Mouse (Mus musculus) kidney, adult 8-10 months (tissue): Measurements from ENCODE around the gene Crebl2.

Experiments
- DNase-seq, 2 experiments: peaks; one replicate each; pipeline ENCODE4 v3.0.0; 2022

The Crebl2 gene

DNA sequence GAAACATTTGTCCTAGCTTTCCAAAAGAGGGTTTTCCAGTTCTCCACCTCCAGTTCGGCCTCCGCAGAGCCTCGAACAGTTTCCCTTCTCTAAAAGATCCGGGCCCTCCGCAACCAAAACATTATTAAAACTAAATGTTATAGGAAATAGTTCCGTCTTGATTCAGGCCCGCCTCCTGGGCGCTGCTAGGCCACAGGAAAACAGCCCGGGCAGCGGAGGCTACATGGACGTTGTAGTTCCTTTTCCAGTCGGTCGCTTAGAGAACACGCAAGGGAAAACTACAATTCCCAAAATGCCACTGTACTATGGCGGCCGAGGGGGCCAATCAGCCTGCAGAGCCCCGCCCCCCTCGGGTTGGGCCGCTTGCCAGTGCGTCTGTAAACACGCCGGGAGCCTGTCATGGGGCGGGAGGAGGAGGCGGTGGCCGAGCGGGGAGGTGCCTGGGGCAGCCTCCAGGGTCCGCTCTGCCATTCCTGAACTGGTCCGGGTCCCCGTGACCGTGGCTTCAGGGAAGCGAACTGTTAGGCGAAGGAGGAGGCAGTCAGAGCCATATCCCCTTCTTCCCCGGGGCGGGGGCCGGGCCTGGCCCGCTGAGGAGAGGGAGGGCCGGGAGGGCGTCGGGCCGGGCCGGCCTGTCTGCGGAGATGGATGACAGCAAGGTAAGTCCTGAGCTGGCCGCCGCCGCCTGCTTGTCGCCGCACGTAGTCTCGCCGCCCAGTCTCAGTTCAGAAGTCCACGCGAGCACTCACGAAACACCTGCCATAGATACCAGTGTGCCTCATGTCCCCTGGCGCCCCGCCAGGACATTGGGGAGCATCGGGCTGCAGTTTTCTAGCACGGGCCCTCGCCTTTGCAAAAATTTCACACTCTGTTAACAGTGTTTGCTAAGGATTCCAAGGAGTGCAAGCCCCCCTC lies at the start of gene Crebl2:
Gene Crebl2, plus strand, starts transcription at position 369 of the 915 bp plus-strand sequence.
- peak; percentile 99 to 100 for DNase-seq

DNA sequence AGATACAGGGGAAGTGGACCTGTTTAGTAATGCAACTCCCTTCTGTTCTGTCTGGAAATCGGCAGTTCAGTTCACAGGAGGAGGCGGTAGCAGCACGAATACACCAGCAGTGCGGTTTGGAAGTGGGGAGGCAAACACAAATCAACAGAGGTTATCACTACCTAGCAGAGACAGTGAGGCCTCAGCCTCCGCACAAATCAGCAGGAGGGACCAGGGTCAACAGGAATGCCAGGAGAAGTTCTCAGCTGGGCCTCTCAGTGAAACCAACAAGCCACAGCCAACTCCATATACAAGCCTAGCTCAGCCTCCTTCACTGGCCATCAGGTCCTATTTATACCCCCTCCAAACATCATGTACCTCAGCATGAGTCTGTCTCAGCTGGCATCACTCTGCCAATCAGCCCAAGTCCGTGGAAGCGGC lies 48.5 kb upstream of the Crebl2 start:
- DNase-seq: no peak

DNA sequence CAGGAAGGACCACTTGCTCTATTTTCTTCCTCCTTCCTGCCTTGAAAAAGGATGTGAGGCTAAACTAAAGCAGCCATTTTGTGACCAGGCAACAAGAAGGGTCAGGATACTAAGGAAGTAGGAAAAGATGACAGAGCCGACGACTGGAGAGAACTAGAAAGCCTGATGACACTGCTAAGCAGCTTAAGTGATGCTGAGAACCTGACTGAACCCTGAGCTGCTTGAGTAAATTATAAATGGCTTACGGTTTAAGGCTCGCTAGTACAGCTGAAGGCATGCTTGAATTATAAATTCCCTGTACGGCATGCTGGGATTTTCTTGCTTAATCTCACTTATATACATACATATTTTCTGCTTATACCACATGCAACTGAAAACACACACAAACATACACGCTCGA lies 47.1 kb upstream of the Crebl2 start:
- DNase-seq: no peak

- no peak for DNase-seq
These were observed 43.5 kb upstream of the Crebl2 start for GRCm38 (mm10) chr6:134786426-134786825.

DNA sequence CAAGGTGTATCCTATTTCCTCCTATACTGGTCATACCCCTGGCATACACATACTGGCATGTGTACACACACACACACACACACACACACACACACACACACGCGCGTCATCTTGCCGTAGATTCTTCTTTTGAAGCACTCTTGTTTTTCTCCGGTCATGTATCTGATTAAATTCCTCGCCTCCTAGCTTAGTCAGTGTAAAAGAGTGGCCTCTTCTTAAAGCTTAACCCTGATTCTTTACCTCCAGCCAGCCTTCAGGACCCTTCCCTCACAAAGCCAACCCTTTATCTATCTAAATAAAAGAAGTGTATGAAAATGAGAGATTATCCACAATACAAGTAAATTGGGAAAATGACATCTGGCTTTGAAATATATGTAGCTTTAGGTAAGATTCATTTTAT lies 40.9 kb upstream of the Crebl2 start:
- DNase-seq: no peak

DNA sequence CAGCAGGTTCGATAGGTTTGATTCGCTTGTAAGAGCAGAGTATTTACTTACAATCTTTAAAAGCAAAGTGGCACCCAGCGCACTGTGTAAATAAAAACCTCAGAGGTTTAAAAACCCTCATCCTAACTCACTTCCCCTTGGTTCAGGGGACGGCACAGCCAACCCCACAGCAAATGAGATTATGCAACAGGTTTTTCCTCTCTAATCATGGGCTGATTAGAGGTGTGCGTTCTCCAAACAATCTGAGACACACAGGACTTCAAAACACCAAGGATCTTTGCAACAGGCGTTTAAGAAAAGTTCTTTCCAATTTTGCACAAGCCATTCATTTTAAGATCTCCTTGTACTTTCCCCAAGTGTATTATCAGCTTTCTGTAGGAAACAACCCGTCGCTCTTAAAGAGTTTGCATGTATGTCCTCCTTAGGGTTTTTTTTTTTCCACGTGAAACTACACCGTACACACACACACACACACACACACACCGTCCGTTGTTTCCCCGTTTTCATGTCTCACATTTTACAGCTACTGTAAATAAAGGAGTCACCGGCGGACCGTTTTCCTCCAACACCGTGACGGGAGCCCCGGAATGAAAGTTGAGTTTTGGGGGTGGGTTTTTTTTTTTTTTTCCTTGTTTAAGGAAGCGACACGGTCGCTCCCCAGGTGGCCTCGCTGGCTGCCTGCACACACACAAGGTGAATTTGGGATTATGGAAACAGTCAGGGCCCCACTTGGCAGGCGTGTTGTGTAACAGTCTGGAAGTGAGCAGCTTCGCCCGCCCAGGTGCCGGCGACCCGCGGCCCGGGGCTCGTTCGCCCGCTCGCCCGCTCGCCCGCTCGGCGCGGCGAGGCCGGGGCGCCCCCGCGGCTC lies 38.5 kb upstream of the Crebl2 start:
- DNase-seq: peak; percentile 42 to 48

DNA sequence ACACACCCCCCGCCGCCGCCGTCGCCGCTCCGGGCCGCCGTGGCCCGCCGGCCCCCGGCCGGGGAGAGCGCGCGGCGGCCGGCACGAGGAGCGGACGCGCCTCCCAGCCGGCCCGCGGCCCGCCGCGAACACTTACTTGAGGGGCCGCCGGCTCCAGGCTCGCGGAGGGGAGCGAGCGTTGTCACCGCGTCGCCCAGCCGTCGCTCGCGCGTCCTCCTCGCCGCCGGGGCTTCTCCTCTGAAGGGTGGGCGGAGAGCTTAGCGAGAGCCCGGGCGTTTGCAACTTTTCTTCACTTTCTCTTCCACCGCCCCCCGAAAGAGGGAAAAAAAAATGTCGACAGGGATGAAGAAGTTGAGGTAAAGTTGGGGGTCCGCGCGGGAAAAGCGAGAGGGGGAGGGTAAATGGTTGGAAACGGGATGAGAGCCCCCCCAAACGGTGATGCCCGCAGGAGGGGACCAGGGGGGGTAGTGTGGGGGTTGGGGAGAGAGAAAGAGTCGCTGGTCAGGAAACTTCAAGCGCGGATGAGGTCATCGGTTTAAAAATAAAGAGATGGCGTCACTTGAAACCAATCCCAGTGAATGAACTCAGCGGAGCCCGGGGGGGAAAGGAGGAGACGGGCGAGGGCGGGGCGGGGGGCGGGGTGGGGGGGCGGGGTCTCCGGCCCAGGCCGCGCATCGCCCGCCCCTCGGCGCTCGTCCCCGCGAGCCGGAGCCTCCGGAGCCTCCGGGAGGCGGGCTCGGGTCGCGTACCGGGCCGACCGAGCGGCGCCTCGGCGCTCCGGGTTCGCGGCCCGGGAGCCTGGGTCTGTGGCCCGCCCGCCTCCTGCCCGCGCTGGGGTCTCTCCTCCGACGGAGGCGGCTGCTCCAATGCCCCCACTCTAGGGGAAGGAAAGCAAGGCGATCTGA lies 37.6 kb upstream of the Crebl2 start, which contains the start of gene Dusp16:
Gene Dusp16, minus strand, starts transcription at position 485 of the 905 bp plus-strand sequence.
- DNase-seq: peak; percentile 92 to 95

DNA sequence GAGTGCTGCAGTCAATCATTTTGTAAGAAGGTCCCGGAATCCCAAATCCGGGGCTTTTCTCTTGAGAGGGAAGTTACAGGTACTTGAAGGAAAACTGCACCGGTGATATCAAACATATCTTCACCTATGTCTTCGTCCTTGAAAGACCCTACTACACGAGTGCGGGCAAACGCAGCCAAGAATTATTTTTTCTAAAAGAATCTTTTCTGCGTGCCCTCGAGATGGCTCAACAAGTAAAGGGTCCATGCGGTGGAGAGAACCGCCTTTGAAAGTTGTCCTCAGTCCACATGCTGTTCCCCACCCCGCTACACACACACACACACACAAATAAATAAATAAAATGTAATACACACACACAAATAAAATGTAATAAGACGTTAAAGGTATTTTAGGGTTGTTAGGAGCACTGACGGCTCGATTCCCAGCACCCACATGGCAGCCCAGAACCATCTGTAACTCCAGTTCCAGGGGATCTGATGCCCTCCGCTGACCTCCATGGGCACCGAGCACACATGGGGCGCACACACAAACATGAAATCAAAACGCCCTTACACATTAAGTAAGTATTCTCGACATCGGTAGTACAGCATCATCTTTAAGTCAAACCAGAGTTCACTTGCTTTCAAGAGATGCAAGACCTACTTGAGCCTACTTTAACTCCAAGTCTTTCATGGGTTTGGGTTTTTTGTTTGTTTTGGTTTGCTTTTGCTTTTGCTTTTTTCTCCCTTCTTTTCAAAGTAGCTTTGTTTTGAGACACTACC lies 36.7 kb upstream of the Crebl2 start:
- peak; percentile 13 to 17 for DNase-seq

DNA sequence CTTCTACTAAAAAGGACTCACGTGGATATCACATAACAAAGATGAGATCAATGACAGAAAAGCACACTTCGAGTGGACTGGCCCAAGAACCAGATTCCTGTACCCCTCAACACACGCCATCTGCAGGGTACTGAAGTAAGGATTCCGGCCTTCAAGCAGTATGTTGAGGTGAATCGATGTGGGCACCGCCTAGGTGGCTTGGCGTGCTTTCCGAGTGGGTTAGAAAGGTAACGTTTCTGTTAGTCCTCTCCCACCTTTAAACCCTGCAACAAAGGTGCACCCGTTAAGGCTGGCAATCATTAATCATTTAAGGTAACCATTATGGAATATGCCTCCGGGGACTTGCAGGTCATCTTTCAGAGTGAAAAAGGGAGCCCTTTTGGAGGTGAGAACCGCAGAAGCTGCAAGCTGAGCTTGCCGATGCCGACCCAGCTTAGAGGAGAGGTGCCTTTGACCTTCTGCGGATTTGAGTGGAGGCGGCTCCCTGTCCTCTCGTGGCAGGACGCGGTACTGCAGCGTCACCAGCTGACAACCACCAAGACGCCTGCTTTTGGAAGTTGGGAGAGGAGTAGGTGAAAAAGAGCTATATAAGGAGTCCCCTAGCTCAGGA lies 35.9 kb upstream of the Crebl2 start:
- DNase-seq: peak; percentile 84 to 91

DNA sequence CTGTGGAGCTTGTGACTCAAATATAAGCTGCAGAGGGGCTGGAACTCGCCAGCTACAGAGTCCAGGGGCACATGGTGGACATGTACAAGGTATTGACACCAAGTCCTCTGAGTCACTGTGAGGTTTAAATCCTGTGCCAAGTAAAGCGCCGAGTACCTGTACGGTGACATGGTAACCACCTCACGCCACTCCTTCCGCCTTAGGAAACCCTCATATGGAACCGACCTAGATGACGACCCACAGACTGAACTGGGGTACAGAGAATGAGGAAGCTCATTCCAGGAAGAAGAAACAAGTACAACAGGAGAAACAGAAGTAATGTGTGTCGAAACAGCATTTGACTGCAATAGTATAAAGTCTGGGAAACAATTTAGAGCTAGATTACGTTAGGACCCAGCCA lies 33.7 kb upstream of the Crebl2 start:
- DNase-seq: no peak

DNA sequence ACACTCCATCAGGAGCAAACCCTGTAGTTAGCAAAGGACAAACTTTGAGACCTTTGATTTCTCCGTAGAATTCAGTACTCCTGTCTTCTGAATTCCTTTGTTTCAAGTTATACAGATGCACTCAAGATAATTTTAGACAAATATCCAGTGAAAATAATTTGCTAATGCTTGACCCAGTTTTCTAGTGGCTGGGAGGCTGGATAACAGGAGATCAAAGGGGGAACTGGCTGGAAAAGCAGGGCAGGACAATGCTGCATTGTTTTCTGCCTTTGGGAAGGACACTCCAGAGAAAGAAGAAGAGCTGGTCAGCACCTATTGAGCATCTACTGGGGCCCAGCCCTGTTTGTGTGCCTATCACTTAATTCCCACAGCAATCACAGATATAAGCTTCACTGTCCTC lies 28.5 kb upstream of the Crebl2 start:
- DNase-seq: no peak

DNA sequence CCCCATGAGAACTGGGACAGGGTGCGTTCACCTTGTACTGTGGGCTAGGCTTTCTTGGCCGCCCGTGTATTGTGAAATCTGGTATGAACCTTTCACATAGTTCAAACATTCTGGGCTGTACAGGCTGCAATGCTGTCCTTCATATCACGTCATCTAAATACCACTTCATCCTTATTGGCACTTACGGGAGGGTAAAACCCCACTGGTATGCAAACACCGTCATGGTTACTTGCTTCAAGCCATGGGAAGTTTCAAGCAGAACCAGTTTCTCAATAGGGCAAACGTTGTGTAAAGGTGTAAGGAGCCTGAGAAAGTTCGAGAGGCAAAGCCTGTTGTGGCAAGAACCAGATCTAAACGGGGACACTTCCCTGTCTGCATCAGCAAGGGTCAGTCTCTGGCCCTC lies 27.3 kb upstream of the Crebl2 start:
- peak; percentile 14 to 67 for DNase-seq

DNA sequence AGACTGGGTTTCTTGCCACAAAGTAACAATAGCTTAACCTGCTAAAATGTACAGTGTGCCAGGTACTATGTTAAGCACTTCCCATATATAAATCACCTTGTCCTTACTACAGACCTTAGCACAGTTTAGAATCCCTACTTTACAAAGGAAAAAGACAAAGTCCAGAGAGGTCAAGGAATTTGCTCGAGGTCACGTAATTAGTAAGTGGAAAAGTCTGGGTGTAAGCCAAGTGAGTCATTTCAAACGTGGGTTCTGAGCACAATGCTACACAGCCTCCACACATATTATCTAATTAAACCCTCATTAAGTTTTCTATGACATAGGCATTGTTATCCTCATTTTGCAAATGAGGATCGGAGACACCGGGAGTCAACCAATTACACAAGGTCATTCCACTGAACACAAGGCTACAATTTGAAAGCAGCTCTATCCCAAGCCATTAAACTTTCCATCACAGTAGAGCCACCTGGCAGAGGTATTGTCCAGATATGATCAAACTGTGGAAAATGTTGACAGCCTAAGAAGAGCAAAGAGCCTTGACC lies 25.1 kb upstream of the Crebl2 start:
- peak; percentile 65 to 74 for DNase-seq

DNA sequence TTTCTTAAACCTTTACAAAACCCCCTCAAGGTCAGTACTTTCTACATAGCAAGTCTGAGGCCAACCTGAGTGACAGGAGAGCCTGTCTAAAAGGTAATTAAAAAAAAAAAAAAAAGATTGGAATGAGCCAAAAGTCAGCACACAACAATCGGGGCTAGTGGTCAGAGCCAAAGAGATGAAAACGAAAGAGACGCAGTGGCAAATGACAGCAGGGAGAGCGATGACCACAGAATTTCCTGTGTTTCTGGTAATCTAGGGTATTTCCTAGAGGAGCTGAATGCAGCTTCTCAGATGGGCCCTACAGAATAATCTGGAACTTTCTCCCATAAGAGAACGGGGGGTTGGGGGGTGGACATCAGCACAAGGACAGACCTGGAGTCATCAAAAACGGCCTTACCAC lies 23.8 kb upstream of the Crebl2 start:
- no peak for DNase-seq

GRCm38 (mm10) chr6:134807091-134807490 lies 22.9 kb upstream of the Crebl2 start:
- DNase-seq: no peak

DNA sequence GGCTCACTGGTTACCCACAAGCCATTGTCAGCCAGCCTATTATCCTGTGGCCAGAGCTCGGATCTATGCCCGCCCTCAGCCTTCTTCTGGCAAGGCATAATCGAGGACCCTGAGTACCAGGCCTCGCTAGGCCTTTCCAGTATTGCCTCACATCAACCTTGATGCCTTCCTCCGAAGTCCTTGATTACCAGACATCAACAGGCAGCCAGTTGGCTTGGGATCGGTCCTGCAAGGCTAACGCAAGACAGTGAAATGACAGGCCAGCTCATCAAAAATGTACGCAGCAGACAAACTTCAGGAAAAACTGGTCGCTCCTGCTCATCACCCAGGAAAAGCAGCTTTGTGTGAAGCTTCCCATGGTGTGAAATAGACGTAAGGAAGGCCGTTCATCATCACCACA lies 22.2 kb upstream of the Crebl2 start:
- DNase-seq: no peak

DNA sequence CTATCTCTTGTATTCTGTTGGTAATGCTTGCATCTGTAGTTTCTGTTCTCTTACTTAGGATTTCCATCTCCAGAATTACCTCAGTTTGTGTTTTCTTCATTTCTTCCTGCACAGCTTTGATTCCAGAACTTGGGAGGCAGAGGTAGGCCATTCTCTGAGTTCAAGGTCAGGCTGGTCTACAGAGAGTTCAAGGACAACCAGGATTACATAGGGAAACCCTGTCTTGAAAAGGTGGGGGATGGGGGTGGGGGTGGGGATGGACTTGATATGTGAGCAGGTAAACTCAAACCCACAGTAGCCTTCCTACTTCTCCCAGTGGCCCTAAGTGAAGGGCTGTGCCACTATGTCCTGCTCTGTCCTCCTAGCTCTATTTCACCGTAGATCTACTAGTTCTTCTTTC lies 16.9 kb upstream of the Crebl2 start:
- no peak for DNase-seq

DNA sequence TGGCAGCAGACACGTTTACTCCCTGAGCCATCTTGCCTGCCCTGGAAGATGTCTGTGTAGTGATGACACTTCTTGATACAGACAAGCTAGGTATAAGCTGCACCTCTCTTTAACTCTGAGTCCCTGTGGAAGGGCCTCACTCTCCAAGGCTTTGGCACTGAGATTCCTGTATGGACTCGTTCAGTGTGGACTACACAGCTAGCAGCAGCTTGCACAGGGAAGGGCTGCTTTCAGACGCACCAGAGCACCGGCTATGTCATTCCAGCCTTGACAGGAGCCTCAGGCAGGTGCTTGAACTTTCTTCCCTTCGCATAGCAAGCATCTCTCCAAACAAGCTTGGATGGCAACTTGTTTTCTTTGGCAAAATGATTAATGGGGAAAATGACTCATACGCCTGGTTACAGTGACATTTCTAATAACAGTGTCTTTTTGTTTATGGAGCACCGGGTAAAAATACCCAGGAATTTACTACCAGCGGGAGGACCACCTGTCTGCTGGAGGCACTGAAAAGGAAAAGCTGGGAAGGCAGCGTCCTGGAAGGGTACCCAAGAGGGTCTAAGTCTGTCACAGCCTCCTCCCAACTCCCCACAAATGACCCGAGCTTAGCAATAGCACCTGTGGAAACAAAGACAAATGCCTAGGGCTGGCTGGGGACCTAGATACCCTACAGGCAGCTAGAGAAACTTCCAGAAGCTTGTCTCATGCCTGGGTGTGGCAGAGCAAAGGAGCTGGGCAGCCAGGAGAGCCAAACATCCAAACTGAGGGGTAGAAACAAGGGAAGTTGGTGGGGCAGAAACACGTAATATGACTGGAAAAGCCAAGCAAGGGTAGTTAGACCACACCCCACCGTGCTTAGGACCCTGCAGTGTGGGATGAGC lies 12.7 kb upstream of the Crebl2 start:
- no peak for DNase-seq

- DNase-seq: no peak
These were observed 10.2 kb upstream of the Crebl2 start for GRCm38 (mm10) chr6:134819741-134820140.

DNA sequence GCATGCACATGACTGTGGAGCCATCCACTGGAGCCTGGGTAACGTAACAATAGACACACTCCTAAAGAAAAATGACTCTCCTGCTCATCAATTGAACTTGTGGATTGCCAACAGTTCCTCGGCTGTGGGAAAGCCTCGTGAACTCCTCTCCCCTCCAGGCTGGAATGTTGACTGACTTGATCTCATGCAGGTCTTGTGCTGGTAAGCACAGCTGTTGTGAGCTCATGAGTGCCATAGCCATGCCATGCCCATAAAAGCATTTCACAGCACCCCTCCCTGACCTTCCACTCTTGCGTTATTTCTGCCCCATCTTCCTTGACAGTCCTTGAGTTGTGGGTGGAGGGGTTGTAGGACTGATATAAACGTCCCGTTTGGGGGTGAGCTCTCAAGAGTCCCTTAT lies 9.5 kb upstream of the Crebl2 start:
- no peak for DNase-seq
